Mouse (Mus musculus): ENCODE data around the gene Eif4e1b. TPM values are rescaled to one million over a fixed set of nuclear protein-coding genes. Genes with fewer than 3 reads are reported as not detected.
A peak's percentile ranks its signal among the peaks of the same experiment; 100 is the strongest.

The Eif4e1b gene
- total RNA-seq, 2 experiments from 2014 or later = not detected

GRCm38 (mm10) chr13:54800206-54800605, 16.4 kb downstream of the Eif4e1b start:
- DNase-seq = no peak

- DNase-seq = no peak
These were observed 19.2 kb downstream of the Eif4e1b start for GRCm38 (mm10) chr13:54803010-54803409.

- DNase-seq = no peak
These were observed 21.5 kb downstream of the Eif4e1b start for GRCm38 (mm10) chr13:54805134-54805838.

GRCm38 (mm10) chr13:54806434-54806976, 22.7 kb downstream of the Eif4e1b start:
- no peak for DNase-seq

GRCm38 (mm10) chr13:54808067-54808466, 24.3 kb downstream of the Eif4e1b start:
- no peak for DNase-seq

GRCm38 (mm10) chr13:54811476-54811875, 27.7 kb downstream of the Eif4e1b start:
- no peak for DNase-seq

GRCm38 (mm10) chr13:54813381-54813780, 29.6 kb downstream of the Eif4e1b start:
- no peak for DNase-seq

GRCm38 (mm10) chr13:54818399-54819254, 34.8 kb downstream of the Eif4e1b start:
- DNase-seq = no peak

- DNase-seq = no peak
These were observed 37.3 kb downstream of the Eif4e1b start for GRCm38 (mm10) chr13:54821106-54821505.

GRCm38 (mm10) chr13:54821931-54822330, 38.1 kb downstream of the Eif4e1b start:
- DNase-seq = no peak

GRCm38 (mm10) chr13:54824111-54824931, 40.5 kb downstream of the Eif4e1b start:
- peak; percentile 44 to 47 for DNase-seq

GRCm38 (mm10) chr13:54827992-54828391, 44.2 kb downstream of the Eif4e1b start:
- no peak for DNase-seq

- peak; percentile 14 to 20 for DNase-seq
These were observed 44.7 kb downstream of the Eif4e1b start for GRCm38 (mm10) chr13:54828508-54828907.

- no peak for DNase-seq
These were observed 45.7 kb downstream of the Eif4e1b start for GRCm38 (mm10) chr13:54829450-54829849.

GRCm38 (mm10) chr13:54836351-54837030, 52.7 kb downstream of the Eif4e1b start:
- DNase-seq = no peak

- DNase-seq = no peak
These were observed 53.3 kb downstream of the Eif4e1b start for GRCm38 (mm10) chr13:54837061-54837460.

- DNase-seq = no peak
These were observed 53.7 kb downstream of the Eif4e1b start for GRCm38 (mm10) chr13:54837471-54837889.
